Mouse (Mus musculus): Measurements from ENCODE around the gene Zfp612. TPM values are rescaled to one million over a fixed set of nuclear protein-coding genes. Genes with fewer than 3 reads are reported as not detected.

Gene Zfp612
- polyA plus RNA-seq, 1 experiment from 2014 or later, result 7.5 TPM

DNA sequence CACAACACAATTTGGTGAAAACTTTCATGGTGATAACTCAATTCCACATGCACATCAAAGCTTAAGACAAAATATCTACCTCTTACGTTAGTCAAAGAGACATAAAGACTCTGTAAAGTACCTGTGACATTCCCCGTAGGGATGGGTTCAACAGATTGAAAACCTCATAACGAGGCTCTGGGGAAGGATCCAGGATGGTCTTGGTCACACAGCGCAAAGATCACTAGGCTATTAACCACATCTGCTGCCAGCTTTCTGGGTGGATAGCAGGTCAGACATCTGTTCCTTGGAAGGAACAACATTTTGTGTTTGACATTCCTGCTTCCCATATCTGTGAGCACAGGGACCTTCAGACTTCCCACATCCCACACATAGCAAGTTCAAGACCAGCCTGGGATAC, 9.8 kb upstream of the Zfp612 start:
- Histone ChIP-seq H3K27me3 (peaks cover 4% of the 10 kb centered on the region; the same call in 1 of the 2 replicates), H3K9ac (no peak overlapping the region), H3K9me3 (replicated peaks) (no peaks in the 10 kb centered on the region), H3K4me3 (replicated peaks) (no peak overlapping the region), H3K36me3 (no peaks in the 10 kb centered on the region), H3K4me2 (no peak overlapping the region), H3K4me1 (no peaks in the 10 kb centered on the region), H3K27ac (no peak overlapping the region)
- 88% methylated on average over 4 of the region's 4 CpGs for WGBS
- ATAC-seq (replicated peaks; ENCODE audit: low FRiP score), result no peak

DNA sequence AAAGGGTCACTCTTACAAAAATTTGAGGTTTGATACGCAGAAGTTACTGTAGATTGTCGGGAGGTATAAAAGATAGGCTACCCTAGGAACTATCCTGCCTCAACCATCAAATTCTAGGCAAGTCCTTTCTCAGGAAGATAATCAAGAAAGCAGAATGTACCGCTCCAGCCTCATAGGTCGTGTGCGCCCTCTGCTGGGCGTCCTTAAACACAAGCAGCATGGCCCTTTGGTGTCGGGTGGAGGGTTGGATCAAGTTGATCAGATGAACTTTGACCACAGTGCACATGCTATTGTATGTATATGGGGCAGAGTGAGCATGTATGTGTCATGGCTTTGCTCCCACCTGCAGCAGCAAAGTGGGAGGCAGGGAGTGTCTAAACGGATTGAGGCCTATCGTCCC, 7.9 kb upstream of the Zfp612 start:
- Histone ChIP-seq H3K4me1 (no peaks in the 10 kb centered on the region), H3K9ac (no peak overlapping the region), H3K36me3 (no peaks in the 10 kb centered on the region), H3K4me2 (no peak overlapping the region), H3K9me3 (replicated peaks) (no peaks in the 10 kb centered on the region), H3K27ac (no peak overlapping the region), H3K27me3 (peaks cover 4% of the 10 kb centered on the region; the same call in 1 of the 2 replicates), H3K4me3 (replicated peaks) (no peak overlapping the region)
- no peak for ATAC-seq (replicated peaks; ENCODE audit: low FRiP score)
- WGBS, result 16% methylated on average over 9 of the region's 9 CpGs

DNA sequence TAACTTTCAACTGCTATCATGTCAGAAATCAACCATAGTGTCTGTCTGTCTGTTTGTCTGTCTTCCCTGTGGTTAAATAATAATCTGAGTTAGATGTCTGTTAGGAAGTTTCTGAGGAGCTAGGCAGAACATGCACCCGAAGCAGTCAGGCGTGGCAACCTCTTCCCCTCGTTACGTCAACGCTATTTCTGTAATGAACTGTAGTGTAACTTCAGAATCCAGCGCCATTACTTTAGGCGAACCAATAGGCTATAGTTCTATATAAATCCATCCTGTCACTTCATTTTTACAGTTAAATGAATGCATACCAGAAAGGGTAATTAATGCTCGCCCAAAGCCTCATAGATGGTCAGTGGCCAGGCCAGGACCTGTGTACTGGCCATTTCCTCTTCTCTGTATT, 5.0 kb upstream of the Zfp612 start:
- Histone ChIP-seq H3K9me3 (replicated peaks) (no peaks in the 10 kb centered on the region), H3K9ac (no peak overlapping the region), H3K27ac (no peak overlapping the region), H3K27me3 (peaks cover 9% of the 10 kb centered on the region; the same call in 1 of the 2 replicates), H3K4me2 (no peak overlapping the region), H3K4me1 (peaks cover 3% of the 10 kb centered on the region; the same call in 1 of the 2 replicates), H3K36me3 (no peaks in the 10 kb centered on the region), H3K4me3 (replicated peaks) (no peak overlapping the region)
- WGBS, result 74% methylated on average over 8 of the region's 8 CpGs
- ATAC-seq (replicated peaks; ENCODE audit: low FRiP score), result no peak

DNA sequence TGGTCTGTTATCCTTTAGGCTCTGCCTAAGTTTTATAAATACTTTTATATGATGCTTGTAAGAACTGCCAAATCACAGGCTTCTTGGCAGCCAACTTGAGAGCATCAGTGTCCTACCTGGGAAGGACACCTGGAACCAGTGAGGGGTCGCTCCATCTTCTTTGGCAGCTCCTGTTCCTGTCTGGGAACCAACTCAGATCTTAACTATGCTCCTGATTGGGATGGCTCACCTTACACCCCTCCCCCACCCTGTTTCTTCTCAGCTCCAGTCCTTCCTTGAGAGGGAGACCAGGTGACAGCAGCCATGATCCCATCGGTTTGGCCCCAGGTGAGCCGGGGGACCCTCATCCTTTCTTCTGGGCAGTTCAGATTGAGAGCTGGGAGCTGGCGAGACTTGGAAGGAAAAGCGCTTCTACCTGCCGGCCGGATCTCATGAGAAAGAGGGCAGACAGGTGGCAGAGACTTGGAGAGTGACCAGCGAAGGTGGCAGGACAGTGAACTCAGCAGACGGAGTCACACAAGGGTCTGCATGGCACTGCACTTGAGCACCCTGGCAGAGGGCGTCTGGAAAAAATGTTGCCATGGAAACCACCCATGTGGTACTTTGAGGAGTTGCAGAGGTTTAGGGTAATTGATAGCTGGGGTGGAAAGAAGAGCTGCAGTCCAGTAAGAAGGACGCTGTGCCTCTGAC, 3.0 kb downstream of the Zfp612 start:
- H3K36me3 ChIP-seq, result peaks cover 37% of the 10 kb centered on the region
- H3K27ac ChIP-seq, result no peak overlapping the region
- H3K9me3 ChIP-seq (replicated peaks), result no peaks in the 10 kb centered on the region
- 0 out of 2 replicates have a peak, but pooled peaks cover 5% of the 10 kb centered on the region for H3K27me3 ChIP-seq
- H3K4me1 ChIP-seq, result peaks cover 11% of the 10 kb centered on the region
- ATAC-seq (replicated peaks; ENCODE audit: low FRiP score), result no peak
- H3K9ac ChIP-seq, result no peak overlapping the region
- H3K4me2 ChIP-seq, result no peak overlapping the region
- 74% methylated on average over 11 of the region's 11 CpGs for WGBS
- no peak overlapping the region for H3K4me3 ChIP-seq (replicated peaks)

DNA sequence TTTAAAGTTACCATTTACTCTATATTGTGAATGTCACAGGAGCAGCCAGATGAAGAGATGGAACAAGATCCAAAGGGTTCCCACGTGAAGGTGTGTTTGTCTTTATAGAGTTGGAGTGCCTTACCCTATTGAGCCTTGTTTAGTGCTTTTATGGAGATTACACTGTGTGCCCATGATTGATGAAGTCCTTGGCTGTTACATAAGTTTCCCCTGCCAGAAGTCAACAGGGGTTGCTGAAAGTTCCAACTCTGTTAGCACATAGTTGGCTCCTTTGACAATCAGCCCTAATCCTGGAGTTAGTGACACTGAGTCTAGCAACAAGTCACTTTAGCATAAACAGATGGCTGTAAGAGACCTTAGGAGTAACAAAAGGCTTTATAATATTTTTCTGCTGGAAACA, 12.3 kb downstream of the Zfp612 start:
- H3K9ac ChIP-seq, result no peak overlapping the region
- no peak for ATAC-seq (replicated peaks; ENCODE audit: low FRiP score)
- 49% methylated on average over 1 of the region's 1 CpGs for WGBS
- H3K27ac ChIP-seq, result no peak overlapping the region
- H3K9me3 ChIP-seq (replicated peaks), result peaks cover 6% of the 10 kb centered on the region
- H3K4me3 ChIP-seq (replicated peaks), result no peak overlapping the region
- H3K4me1 ChIP-seq, result no peaks in the 10 kb centered on the region
- peaks cover 30% of the 10 kb centered on the region for H3K36me3 ChIP-seq
- H3K4me2 ChIP-seq, result no peak overlapping the region
- H3K27me3 ChIP-seq, result no peaks in the 10 kb centered on the region

DNA sequence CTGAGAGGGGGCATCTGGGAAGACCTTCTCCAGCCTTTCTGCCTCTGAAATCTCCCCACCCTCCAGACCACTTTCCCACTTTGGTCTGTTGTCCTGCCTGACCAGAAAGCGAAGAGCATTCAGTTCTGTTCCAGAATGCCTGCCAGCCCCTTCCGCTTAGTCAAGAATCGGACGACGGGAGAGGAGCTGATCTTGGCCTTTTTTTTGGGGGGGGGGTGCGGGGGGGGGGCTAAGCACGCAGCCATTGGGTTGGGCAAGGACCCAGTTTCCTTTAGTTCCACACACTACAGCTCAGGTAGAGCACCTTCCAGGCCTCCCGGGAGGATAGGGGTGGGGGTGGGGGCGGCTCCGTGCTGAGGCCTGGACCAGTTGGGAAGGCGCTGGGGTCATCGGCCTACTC, 21.4 kb downstream of the Zfp612 start, which contains the start of gene Gm21964:
Gene Gm21964 (plus strand): TSS at position 301 of the 400 bp plus-strand sequence.
- H3K27me3 ChIP-seq, result no peaks in the 10 kb centered on the region
- 86% methylated on average over 12 of the region's 12 CpGs for WGBS
- no peaks in the 10 kb centered on the region for H3K36me3 ChIP-seq
- no peaks in the 10 kb centered on the region for H3K4me1 ChIP-seq
- no peak for ATAC-seq (replicated peaks; ENCODE audit: low FRiP score)
- no peak within 1 kb of the TSS for H3K27ac ChIP-seq
- no peak within 1 kb of the TSS for H3K9ac ChIP-seq
- H3K9me3 ChIP-seq (replicated peaks), result no peaks in the 10 kb centered on the region
- H3K4me3 ChIP-seq (replicated peaks), result no peak within 1 kb of the TSS
- H3K4me2 ChIP-seq, result no peak within 1 kb of the TSS

DNA sequence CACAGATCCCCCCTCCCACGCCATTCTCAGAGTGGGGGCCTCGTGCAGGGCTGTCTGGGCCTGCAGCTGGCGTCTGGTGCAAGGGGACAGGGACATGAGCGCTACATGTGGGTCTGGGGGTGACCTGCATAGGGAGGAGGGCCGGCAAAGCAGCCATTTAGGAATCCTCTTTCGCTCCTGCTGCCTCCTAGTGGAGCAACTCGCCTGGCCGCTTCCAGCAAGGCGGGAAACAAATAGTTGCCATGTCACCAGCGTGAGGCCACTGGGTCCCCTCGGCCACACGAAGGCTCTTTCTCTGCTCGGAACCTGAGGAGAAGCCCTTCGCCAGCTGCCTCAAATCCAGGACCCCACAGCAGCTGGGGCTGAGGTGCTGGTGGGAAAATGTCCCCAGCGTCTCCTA, 22.1 kb downstream of the Zfp612 start:
- Histone ChIP-seq H3K4me3 (replicated peaks) (no peak overlapping the region), H3K4me2 (no peak overlapping the region), H3K9me3 (replicated peaks) (no peaks in the 10 kb centered on the region), H3K36me3 (no peaks in the 10 kb centered on the region), H3K4me1 (no peaks in the 10 kb centered on the region), H3K9ac (no peak overlapping the region), H3K27me3 (no peaks in the 10 kb centered on the region), H3K27ac (no peak overlapping the region)
- 89% methylated on average over 15 of the region's 15 CpGs for WGBS
- no peak for ATAC-seq (replicated peaks; ENCODE audit: low FRiP score)

DNA sequence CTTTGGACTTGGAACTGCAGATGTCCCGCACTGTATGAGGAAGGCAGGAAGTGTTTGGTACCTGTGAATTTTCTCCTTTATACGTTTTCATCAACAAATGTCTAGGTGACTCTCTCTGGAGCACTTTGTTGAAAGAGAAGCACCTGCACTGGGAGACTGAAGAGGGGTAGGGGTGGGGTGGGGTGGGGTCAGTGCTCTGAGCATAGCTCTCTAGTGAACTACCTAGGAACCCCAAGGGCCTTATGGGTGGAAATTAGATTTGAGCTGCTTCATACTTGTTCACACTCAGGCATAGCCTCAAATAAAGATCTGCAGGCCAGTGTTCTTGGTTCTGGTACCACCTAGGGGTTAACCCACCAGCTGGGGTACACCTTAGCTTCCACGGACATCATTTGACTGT, 23.1 kb downstream of the Zfp612 start, which contains the start of gene Gm17720:
Gene Gm17720 (minus strand): TSS at position 101 of the 400 bp plus-strand sequence.
- no peak for ATAC-seq (replicated peaks; ENCODE audit: low FRiP score)
- Histone ChIP-seq H3K9ac (no peak within 1 kb of the TSS), H3K4me3 (replicated peaks) (no peak within 1 kb of the TSS), H3K27me3 (no peaks in the 10 kb centered on the region), H3K9me3 (replicated peaks) (no peaks in the 10 kb centered on the region), H3K4me1 (no peaks in the 10 kb centered on the region), H3K4me2 (no peak within 1 kb of the TSS), H3K36me3 (no peaks in the 10 kb centered on the region), H3K27ac (no peak within 1 kb of the TSS)
- 90% methylated on average over 3 of the region's 3 CpGs for WGBS

DNA sequence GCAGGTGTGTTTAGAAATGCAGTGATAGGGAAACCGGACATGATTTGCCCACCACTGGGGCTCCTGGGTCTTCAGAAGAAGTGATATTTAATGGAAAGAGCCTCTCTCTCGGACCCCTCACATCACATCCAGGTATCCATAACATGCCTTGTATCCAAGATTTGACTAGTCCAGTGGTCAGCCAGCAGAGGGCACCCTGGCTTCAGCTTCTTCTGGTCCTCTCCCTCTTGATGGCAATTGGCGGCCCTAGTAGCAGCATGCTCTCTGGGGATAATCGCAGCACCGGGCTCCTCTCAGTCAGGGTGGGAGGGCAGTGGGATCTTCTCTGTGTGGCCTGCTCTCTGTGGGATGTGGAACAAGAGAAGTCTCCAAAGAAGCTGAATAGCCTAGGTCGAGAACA, 40.2 kb downstream of the Zfp612 start:
- no peaks in the 10 kb centered on the region for H3K9me3 ChIP-seq (replicated peaks)
- WGBS, result 40% methylated on average over 6 of the region's 6 CpGs
- H3K27me3 ChIP-seq, result no peaks in the 10 kb centered on the region

DNA sequence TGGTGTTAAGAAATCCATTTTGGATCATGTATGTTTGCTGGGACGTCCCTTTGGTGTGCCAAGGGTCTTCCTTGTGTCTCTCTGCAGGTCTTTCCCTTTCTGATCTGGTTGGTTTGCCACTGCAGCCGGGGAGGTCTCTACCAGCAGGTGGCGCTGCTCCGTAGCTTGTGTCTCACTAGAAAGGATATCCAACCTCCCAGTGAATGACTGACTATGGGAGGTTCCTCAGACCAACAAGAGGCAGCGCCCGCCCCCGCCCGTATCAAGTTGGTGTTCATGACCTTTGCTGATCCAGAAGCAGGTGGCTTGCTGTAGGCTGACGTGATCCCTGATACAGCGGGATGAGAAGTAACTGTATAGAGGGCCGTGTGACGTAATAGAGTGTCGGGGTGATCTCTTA, 51.0 kb downstream of the Zfp612 start:
- Histone ChIP-seq H3K27me3 (no peaks in the 10 kb centered on the region), H3K9ac (no peak overlapping the region), H3K4me3 (replicated peaks) (no peak overlapping the region), H3K27ac (no peak overlapping the region), H3K4me1 (no peaks in the 10 kb centered on the region), H3K9me3 (replicated peaks) (no peaks in the 10 kb centered on the region), H3K4me2 (0 out of 2 replicates have a peak overlapping the region, but pooled peaks have one; percentile 13), H3K36me3 (no peaks in the 10 kb centered on the region)
- WGBS, result 14% methylated on average over 13 of the region's 13 CpGs
- 0 out of 2 replicates have a peak, but pooled peaks have one; percentile 33 for ATAC-seq (replicated peaks; ENCODE audit: low FRiP score)

More for the DNA sequence above, 40.2 kb downstream of the Zfp612 start:
- no peak overlapping the region for H3K27ac ChIP-seq
- no peaks in the 10 kb centered on the region for H3K36me3 ChIP-seq
- H3K4me3 ChIP-seq (replicated peaks), result no peak overlapping the region
- H3K4me1 ChIP-seq, result no peaks in the 10 kb centered on the region
- ATAC-seq (replicated peaks; ENCODE audit: low FRiP score), result no peak
- H3K9ac ChIP-seq, result no peak overlapping the region
- H3K4me2 ChIP-seq, result no peak overlapping the region

DNA sequence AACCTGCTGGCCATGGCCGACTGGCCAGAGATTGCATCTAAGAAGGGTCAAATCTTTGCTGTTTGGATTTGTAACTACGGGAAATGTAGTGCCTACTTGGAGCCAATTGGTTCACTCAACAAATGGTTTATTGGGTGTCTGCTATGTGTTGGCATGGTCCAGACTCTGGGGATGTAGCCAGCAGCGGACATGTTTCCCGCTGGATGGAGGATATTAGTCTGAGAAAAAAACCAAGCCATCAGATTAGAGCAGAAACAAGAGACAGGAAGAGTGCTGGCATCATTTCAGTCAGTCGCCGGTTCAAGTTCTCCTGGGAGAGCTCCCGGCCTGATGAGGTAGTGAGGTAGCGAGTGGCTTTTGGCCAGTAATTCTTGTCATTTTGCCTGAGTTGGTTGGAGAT, 54.7 kb downstream of the Zfp612 start:
- H3K27ac ChIP-seq, result no peak overlapping the region
- no peak for ATAC-seq (replicated peaks; ENCODE audit: low FRiP score)
- no peaks in the 10 kb centered on the region for H3K27me3 ChIP-seq
- 94% methylated on average over 8 of the region's 8 CpGs for WGBS
- no peaks in the 10 kb centered on the region for H3K36me3 ChIP-seq
- no peak overlapping the region for H3K9ac ChIP-seq
- H3K4me2 ChIP-seq, result no peak overlapping the region
- H3K9me3 ChIP-seq (replicated peaks), result no peaks in the 10 kb centered on the region
- no peaks in the 10 kb centered on the region for H3K4me1 ChIP-seq
- no peak overlapping the region for H3K4me3 ChIP-seq (replicated peaks)

DNA sequence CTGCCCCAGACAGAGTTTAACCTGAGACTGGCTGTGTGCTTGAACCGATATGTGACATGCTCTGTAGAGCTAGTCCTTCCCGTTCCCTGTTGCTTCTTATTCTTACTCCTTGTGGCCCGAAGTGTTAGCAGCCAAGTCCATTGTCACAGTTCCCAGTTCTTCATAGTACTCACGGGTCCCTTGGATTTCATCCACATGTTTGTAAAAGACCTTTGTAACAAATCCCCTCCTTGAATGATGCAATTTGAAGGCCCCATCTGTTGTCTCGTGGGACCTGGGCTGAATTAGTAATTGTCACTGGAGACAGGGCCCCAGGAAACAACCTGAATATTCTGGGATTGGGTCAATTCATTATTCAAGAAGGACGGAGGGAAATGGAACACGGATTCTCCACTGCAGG, 56.0 kb downstream of the Zfp612 start:
- Histone ChIP-seq H3K4me3 (replicated peaks) (no peak overlapping the region), H3K4me2 (no peak overlapping the region), H3K9ac (no peak overlapping the region), H3K27ac (no peak overlapping the region), H3K9me3 (replicated peaks) (no peaks in the 10 kb centered on the region), H3K36me3 (no peaks in the 10 kb centered on the region), H3K27me3 (no peaks in the 10 kb centered on the region), H3K4me1 (no peaks in the 10 kb centered on the region)
- ATAC-seq (replicated peaks; ENCODE audit: low FRiP score), result no peak
- WGBS, result 84% methylated on average over 7 of the region's 7 CpGs

DNA sequence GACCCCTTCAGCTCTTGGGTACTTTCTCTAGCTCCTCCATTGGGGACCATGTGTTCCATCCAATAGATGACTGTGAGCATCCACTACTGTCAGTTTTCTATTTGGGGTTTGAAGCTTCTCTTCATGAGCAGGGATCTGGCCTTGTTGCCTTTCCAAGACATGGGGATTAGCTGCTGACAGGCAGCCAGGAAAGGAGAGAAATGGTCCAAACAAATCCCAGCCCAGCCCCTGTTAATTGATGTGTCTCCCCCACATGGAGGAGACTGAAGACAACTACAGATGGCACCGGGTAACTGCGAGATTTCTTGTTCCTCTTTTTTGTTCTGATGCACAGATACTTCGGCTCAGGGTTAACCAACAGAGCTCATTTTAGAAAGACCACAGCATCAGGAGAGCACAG, 60.6 kb downstream of the Zfp612 start:
- Histone ChIP-seq H3K4me3 (replicated peaks) (no peak overlapping the region), H3K9ac (no peak overlapping the region)

More for the DNA sequence above, 60.6 kb downstream of the Zfp612 start:
- Histone ChIP-seq H3K27ac (no peak overlapping the region), H3K4me2 (no peak overlapping the region), H3K4me1 (no peaks in the 10 kb centered on the region), H3K9me3 (replicated peaks) (no peaks in the 10 kb centered on the region), H3K36me3 (no peaks in the 10 kb centered on the region), H3K27me3 (no peaks in the 10 kb centered on the region)
- 75% methylated on average over 3 of the region's 3 CpGs for WGBS
- ATAC-seq (replicated peaks; ENCODE audit: low FRiP score), result no peak
